Mouse (Mus musculus): ENCODE measurements around the gene Lgr4.

Gene Lgr4

GRCm38 (mm10) chr2:109921298-109922035 lies 4.0 kb downstream of the Lgr4 start:
- ATAC-seq (ENCODE audit: insufficient number of reproducible peaks, low FRiP score, low TSS enrichment), result no peak

- no peak for ATAC-seq (ENCODE audit: insufficient number of reproducible peaks, low FRiP score, low TSS enrichment)
Observed at GRCm38 (mm10) chr2:109922306-109922705, 4.9 kb downstream of the Lgr4 start.

GRCm38 (mm10) chr2:109923031-109923430 lies 5.6 kb downstream of the Lgr4 start:
- ATAC-seq (ENCODE audit: insufficient number of reproducible peaks, low FRiP score, low TSS enrichment), result no peak

GRCm38 (mm10) chr2:109923945-109924344 lies 6.5 kb downstream of the Lgr4 start:
- ATAC-seq (ENCODE audit: insufficient number of reproducible peaks, low FRiP score, low TSS enrichment), result no peak

- ATAC-seq (ENCODE audit: insufficient number of reproducible peaks, low FRiP score, low TSS enrichment), result no peak
Observed at GRCm38 (mm10) chr2:109926984-109927383, 9.5 kb downstream of the Lgr4 start.

- no peak for ATAC-seq (ENCODE audit: insufficient number of reproducible peaks, low FRiP score, low TSS enrichment)
Observed at GRCm38 (mm10) chr2:109927446-109927845, 10.0 kb downstream of the Lgr4 start.

GRCm38 (mm10) chr2:109927876-109928275 lies 10.4 kb downstream of the Lgr4 start:
- peak; percentile 70 for ATAC-seq (ENCODE audit: insufficient number of reproducible peaks, low FRiP score, low TSS enrichment)

GRCm38 (mm10) chr2:109928791-109929190 lies 11.3 kb downstream of the Lgr4 start:
- peak; percentile 81 for ATAC-seq (ENCODE audit: insufficient number of reproducible peaks, low FRiP score, low TSS enrichment)

GRCm38 (mm10) chr2:109929256-109929655 lies 11.8 kb downstream of the Lgr4 start:
- no peak for ATAC-seq (ENCODE audit: insufficient number of reproducible peaks, low FRiP score, low TSS enrichment)

- no peak for ATAC-seq (ENCODE audit: insufficient number of reproducible peaks, low FRiP score, low TSS enrichment)
Observed at GRCm38 (mm10) chr2:109930366-109930765, 12.9 kb downstream of the Lgr4 start.

GRCm38 (mm10) chr2:109930771-109931170 lies 13.3 kb downstream of the Lgr4 start:
- no peak for ATAC-seq (ENCODE audit: insufficient number of reproducible peaks, low FRiP score, low TSS enrichment)

GRCm38 (mm10) chr2:109931978-109932780 lies 14.7 kb downstream of the Lgr4 start:
- no peak for ATAC-seq (ENCODE audit: insufficient number of reproducible peaks, low FRiP score, low TSS enrichment)

- ATAC-seq (ENCODE audit: insufficient number of reproducible peaks, low FRiP score, low TSS enrichment), result no peak
Observed at GRCm38 (mm10) chr2:109933151-109933550, 15.7 kb downstream of the Lgr4 start.

GRCm38 (mm10) chr2:109934086-109934485 lies 16.6 kb downstream of the Lgr4 start:
- no peak for ATAC-seq (ENCODE audit: insufficient number of reproducible peaks, low FRiP score, low TSS enrichment)

GRCm38 (mm10) chr2:109935194-109935593 lies 17.7 kb downstream of the Lgr4 start:
- no peak for ATAC-seq (ENCODE audit: insufficient number of reproducible peaks, low FRiP score, low TSS enrichment)

GRCm38 (mm10) chr2:109935754-109936409 lies 18.4 kb downstream of the Lgr4 start:
- no peak for ATAC-seq (ENCODE audit: insufficient number of reproducible peaks, low FRiP score, low TSS enrichment)

- ATAC-seq (ENCODE audit: insufficient number of reproducible peaks, low FRiP score, low TSS enrichment), result no peak
Observed at GRCm38 (mm10) chr2:109936410-109936755, 18.9 kb downstream of the Lgr4 start.

- no peak for ATAC-seq (ENCODE audit: insufficient number of reproducible peaks, low FRiP score, low TSS enrichment)
Observed at GRCm38 (mm10) chr2:109941973-109942444, 24.6 kb downstream of the Lgr4 start.

- ATAC-seq (ENCODE audit: insufficient number of reproducible peaks, low FRiP score, low TSS enrichment), result no peak
Observed at GRCm38 (mm10) chr2:109942810-109943570, 25.5 kb downstream of the Lgr4 start.

GRCm38 (mm10) chr2:109944995-109945394 lies 27.5 kb downstream of the Lgr4 start:
- no peak for ATAC-seq (ENCODE audit: insufficient number of reproducible peaks, low FRiP score, low TSS enrichment)

Data from cerebellum, adult (tissue).